Mouse (Mus musculus) liver, embryonic 11.5 days (tissue): ENCODE results near the gene Dnajb8. TPM values are rescaled to one million over a fixed set of nuclear protein-coding genes. Genes with fewer than 3 reads are reported as not detected.

Experiments used
- ATAC-seq: fragments of 200-750 bp; cut with Nextera tagmentation; replicated peaks from 2 replicates; pipeline ENCODE4 v1.8.0; 2017; ENCODE audit warnings: moderate number of reproducible peaks, mild to moderate bottlenecking, moderate TSS enrichment, moderate library complexity; ENCODE audit not compliant: low FRiP score
- DNase-seq: peaks from one replicate; pipeline ENCODE4 v3.0.0-alpha.2; 2017; ENCODE audit warnings: low spot score
- H3K27ac ChIP-seq: fragments of 300-500 bp; sonication (generic); 2 replicates; pipeline ENCODE4 v1.5.1; 2014; ENCODE audit warnings: mild to moderate bottlenecking, low read depth, low read length, control low read depth
- H3K27me3 ChIP-seq: fragments of 300-500 bp; sonication (generic); replicated peaks from 2 replicates; pipeline ENCODE4 v1.6.1; 2014; ENCODE audit warnings: low read length, mixed read lengths; ENCODE audit not compliant: control insufficient read depth, insufficient read depth
- H3K36me3 ChIP-seq: fragments of 300-500 bp; sonication (generic); 2 replicates; pipeline ENCODE4 v1.6.1; 2014; ENCODE audit warnings: mild to moderate bottlenecking, low read length, moderate library complexity, mixed read lengths; ENCODE audit not compliant: control insufficient read depth, insufficient read depth
- H3K4me1 ChIP-seq: fragments of 300-500 bp; sonication (generic); replicated peaks from 2 replicates; pipeline ENCODE4 v1.6.1; 2014; ENCODE audit warnings: low read length, mixed read lengths; ENCODE audit not compliant: control insufficient read depth, insufficient read depth
- H3K4me2 ChIP-seq: fragments of 300-500 bp; sonication (generic); 2 replicates; pipeline ENCODE4 v1.6.1; 2014; ENCODE audit warnings: mild to moderate bottlenecking, control low read depth, moderate library complexity
- H3K4me3 ChIP-seq: fragments of 300-500 bp; sonication (generic); 2 replicates; pipeline ENCODE4 v1.5.1; 2014; ENCODE audit warnings: low read depth, low read length, control low read depth
- H3K9ac ChIP-seq: fragments of 300-500 bp; sonication (generic); 2 replicates; pipeline ENCODE4 v1.6.1; 2014; ENCODE audit warnings: low read depth, low read length, control low read depth
- H3K9me3 ChIP-seq: fragments of 300-500 bp; sonication (generic); 2 replicates; pipeline ENCODE4 v1.6.1; 2016; ENCODE audit warnings: low read length, inconsistent platforms, mixed read lengths; ENCODE audit not compliant: control insufficient read depth
- WGBS: fragments of 180-500 bp; shearing (Covaris S2); extraction: QIAGEN DNeasy Blood & Tissue Kit; methylation state at CpG from one replicate; pipeline ENCODE4 v1.1.7; 2014; 5-methylcytosine and 5-hydroxymethylcytosine counted together
- polyA plus RNA-seq: library from polyadenylated mRNA; unstranded; fragments of >200 nt; fragmentation: Nextera tagmentation; extraction: Ambion mirVana; gene quantifications from 2 replicates; pipeline ENCODE4 v1.2.1, GENCODE M21; 2014

Gene Dnajb8
- polyA plus RNA-seq, 1 experiment from 2014 or later = not detected

DNA sequence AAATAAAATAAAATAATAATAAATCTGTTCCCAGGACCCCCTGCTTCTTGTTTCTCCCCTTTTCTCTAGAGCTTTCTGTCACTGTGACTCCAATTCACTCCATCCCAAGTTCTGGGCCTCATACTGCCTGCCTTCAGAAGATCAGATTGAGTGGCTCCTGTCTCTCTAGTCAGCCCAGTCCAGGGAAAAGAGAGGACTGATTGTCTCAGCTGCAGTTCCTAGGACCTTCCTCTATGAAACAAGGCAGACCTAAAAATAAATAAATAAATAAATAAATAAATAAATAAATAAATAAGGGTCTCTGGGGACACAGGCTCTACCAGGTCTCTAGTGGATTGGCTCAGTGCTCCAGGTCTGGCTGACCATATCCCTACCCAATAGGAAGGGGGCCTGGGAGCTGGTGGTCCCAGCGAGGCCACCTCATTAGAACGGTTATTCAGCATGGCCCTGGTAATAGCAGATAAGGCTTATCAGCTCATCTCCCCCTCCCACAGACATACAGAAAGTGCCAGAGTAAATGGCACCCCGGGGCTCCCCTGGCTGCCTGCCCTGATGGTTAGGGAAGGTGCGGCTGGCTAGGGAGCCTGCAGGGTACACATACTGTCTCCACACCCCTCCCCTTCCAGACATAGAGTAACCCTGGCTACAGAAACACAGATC is 30.5 kb upstream of the Dnajb8 start:
- Histone ChIP-seq H3K9me3 (no peaks in the 10 kb centered on the region), H3K9ac (no peak overlapping the region), H3K27ac (no peak overlapping the region), H3K4me3 (no peak overlapping the region), H3K4me1 (peaks cover 36% of the 10 kb centered on the region), H3K27me3 (peaks cover 87% of the 10 kb centered on the region), H3K4me2 (no peak overlapping the region), H3K36me3 (no peaks in the 10 kb centered on the region)
- DNase-seq (no peak), ATAC-seq (no peak)
- WGBS = 16% methylated on average over 4 of the region's 4 CpGs

DNA sequence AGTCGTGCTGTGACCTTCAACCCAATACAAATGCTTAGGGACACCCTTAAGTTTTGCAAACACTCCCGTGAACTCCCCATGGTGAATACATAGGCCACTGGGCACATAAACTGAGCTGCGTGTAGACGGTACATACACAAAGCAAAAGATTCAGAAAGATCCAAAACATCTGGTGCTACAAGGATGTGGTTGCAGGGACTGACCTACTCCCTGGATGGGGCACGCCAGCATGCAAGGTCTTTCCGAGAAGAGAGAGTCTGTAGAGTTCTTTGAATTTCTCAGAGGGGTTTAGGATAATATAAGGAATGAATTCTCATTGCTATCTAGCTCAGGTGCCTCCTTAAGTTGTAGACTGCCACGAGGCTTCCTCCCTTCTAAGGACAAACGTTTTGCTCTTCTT is 29.3 kb upstream of the Dnajb8 start:
- no peak for ATAC-seq

DNA sequence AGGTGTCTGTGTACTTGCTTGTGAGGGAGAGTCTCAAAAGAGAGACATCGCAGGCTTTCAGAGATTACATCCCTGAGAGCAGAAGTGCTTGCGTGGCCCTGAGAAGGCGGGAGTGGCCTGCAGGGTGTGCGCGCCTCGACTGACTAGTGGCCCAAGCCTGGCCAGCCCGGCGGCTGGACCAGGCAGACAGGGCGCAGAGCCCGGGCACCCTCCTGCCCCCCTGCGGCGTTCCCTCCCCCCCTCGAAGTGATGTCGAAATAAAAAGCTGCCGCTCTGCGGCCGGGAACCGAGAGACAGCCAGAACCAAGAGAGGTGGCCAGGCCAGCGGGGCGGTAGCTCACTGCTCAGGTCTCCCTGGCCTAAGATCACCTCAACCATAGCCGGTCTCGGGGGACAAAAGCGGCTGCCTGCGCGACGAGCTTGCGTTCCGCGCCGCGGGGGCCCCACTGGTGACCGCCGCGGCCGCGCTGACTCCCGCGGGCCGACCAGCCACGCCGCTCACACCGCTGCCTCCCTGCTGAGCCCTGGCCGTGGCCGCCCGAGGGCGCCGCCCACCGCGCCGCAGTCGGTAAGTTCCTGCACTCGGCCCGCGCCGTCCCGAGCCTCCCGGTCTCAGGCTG is 28.5 kb upstream of the Dnajb8 start, which contains the start of gene Gata2:
Gene Gata2 (plus strand): TSS at position 459 of the 620 bp plus-strand sequence.
- WGBS = 2% methylated on average over 55 of the region's 57 CpGs
- H3K36me3 ChIP-seq = no peaks in the 10 kb centered on the region
- no peaks in the 10 kb centered on the region for H3K9me3 ChIP-seq
- H3K4me2 ChIP-seq = peak within 1 kb of the TSS; percentile 80
- H3K4me1 ChIP-seq = peaks cover 51% of the 10 kb centered on the region
- H3K27ac ChIP-seq = no peak within 1 kb of the TSS
- peak within 1 kb of the TSS; percentile 49 for H3K4me3 ChIP-seq
- peaks cover 96% of the 10 kb centered on the region for H3K27me3 ChIP-seq
- ATAC-seq (no peak), DNase-seq (peak; percentile 58)
- H3K9ac ChIP-seq = peak within 1 kb of the TSS; percentile 17; the same call in 1 of the 2 replicates

More for the DNA sequence above, 29.3 kb upstream of the Dnajb8 start:
- H3K9ac ChIP-seq = no peak overlapping the region
- H3K4me3 ChIP-seq = no peak overlapping the region
- H3K9me3 ChIP-seq = no peaks in the 10 kb centered on the region
- no peak overlapping the region for H3K4me2 ChIP-seq
- no peak for DNase-seq
- no peaks in the 10 kb centered on the region for H3K36me3 ChIP-seq
- WGBS = 36% methylated on average over 8 of the region's 8 CpGs
- peaks cover 95% of the 10 kb centered on the region for H3K27me3 ChIP-seq
- peaks cover 44% of the 10 kb centered on the region for H3K4me1 ChIP-seq
- no peak overlapping the region for H3K27ac ChIP-seq

DNA sequence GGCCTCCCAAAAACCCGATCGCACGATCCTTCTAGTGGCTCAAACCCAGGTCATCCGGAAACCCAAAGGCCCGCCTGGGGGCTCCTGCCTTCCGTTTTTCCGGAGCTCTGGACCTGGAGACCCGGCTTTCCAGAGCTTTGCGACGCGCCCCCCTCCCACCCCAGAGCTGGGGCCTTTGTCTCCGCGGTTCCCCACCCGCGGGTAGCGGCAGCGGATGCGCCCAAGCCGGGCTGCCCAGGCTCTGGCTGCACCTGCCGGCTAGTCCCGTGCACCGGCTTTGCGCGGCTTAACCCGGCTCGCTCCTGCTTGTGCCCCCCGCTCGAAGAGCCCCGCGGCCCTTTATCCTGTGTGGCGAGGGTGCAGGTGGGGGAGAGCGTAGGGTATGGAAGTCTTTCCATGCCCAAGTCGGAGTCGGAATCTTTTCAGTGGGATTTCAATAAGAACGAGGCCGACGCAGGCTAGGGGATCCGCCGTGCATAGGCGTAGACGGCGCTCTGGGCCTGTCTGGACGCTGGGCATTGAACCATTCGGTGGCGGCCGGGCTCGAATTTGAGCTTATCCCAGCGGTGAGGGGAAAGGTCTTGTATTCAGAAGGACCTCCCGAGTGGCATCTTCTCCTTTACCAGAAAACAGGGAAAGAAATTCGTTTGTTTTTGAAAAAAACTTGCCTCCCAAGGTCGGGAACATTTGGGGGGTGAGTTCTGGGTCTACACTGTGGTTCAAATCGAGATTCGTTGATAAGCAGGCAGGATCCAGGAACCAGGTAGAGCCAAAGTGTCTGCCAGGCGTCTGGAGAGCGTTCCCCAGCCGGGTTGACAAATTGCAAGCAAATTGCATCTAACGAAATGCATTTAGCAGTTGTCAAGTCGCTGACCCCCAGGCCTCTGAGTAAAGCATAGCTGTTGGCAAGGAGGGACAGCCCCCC is 27.8 kb upstream of the Dnajb8 start:
- no peaks in the 10 kb centered on the region for H3K36me3 ChIP-seq
- ATAC-seq (no peak), DNase-seq (peak; percentile 58)
- H3K4me2 ChIP-seq = peak overlapping the region; percentile 80
- peak overlapping the region; percentile 17; the same call in 1 of the 2 replicates for H3K9ac ChIP-seq
- no peaks in the 10 kb centered on the region for H3K9me3 ChIP-seq
- 5% methylated on average over 58 of the region's 58 CpGs for whole genome bisulfite sequencing
- peaks cover 53% of the 10 kb centered on the region for H3K4me1 ChIP-seq
- peak overlapping the region; percentile 49 for H3K4me3 ChIP-seq
- H3K27me3 ChIP-seq = peaks cover 97% of the 10 kb centered on the region
- no peak overlapping the region for H3K27ac ChIP-seq

DNA sequence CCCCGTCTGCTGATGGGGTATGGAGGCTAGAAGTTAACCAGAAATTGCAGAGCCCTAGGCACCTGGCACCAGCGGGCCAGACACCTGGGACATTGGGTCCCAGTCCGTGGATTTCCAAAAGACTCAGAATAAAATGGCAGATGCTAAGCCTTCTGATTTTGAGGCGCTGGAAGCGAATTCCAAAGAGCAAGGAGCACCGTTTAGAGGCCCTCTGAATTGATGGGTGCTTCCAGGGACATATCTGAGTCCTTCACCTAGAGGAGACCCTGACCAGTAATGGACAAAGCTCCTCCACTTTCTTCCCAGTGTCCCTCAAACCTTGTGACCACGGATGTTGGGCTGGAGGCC is 27.1 kb upstream of the Dnajb8 start:
- Histone ChIP-seq H3K4me3 (no peak overlapping the region), H3K36me3 (no peaks in the 10 kb centered on the region), H3K4me2 (peak overlapping the region; percentile 80; the same call in 1 of the 2 replicates), H3K4me1 (peaks cover 54% of the 10 kb centered on the region), H3K9ac (no peak overlapping the region), H3K27me3 (peaks cover 100% of the 10 kb centered on the region), H3K9me3 (no peaks in the 10 kb centered on the region), H3K27ac (no peak overlapping the region)
- WGBS = 27% methylated on average over 7 of the region's 7 CpGs
- DNase-seq (no peak), ATAC-seq (no peak)

DNA sequence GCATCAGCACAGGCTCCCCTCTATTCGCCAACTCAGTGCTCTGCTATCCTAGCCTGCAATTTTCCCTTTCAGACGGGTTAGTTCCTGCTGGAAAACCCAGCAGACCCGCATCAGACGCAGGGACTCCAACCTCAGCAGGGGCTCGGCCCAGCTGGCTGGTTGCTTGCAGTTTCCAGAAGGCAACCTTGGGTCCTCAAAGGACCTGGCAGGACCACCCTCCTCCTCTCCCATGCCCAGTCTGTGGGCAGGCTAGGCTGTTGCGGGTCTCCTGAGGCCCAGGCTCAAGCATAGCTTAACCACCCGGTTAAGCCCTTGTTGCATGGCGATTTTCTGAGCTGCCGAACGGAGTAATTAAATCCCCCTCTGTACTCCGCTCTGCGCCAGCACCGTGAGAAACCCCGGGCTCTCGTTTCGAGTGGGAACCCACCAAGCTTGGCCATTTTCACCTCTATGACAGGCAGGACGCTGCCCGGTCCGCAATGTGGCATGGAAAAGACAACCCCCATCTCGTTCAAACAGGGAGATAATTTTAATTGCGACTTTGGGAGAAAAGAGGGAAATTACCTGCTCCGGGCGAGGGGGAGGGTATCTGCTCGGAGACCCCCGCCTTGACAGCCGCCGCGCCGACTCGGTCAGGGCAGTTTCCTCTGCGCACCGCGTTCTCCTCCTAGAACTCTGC is 25.9 kb upstream of the Dnajb8 start:
- Histone ChIP-seq H3K9ac (no peak overlapping the region; the same call in 1 of the 2 replicates), H3K4me1 (peaks cover 51% of the 10 kb centered on the region), H3K9me3 (no peaks in the 10 kb centered on the region), H3K27ac (no peak overlapping the region; the same call in 1 of the 2 replicates), H3K4me3 (peak overlapping the region; percentile 53), H3K36me3 (no peaks in the 10 kb centered on the region), H3K4me2 (peak overlapping the region; percentile 90), H3K27me3 (peaks cover 100% of the 10 kb centered on the region)
- ATAC-seq (no peak), DNase-seq (peak; percentile 49)
- WGBS = 10% methylated on average over 33 of the region's 33 CpGs

DNA sequence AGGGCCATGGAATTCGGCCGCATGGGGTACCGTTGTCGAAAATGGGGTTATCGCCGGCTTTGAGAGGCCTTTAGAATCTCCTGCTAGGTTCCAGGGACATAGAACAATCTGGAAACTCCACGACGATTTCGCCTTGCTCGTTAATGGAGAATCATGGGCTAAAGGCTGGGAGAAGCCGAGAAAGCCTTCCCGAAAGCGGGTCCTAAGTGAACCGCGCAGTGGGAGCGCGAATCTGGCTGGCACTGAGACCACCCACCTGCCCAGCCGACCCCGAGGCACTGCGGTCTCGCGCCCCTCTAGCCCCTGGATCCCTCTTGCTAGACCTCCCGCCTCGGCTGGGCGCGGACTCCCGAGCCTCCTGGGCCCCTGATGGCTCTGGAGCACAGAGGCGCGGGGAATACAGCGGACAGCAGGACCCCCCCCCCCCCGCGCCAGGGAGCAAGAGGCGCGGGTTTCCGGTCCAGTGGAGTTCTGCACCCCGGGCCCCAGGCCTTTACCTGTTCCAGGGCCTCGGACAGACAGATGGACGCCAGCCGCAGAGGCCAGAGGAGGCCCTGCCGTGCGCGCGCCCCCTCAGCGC is 25.2 kb upstream of the Dnajb8 start:
- Histone ChIP-seq H3K27ac (no peak overlapping the region; the same call in 1 of the 2 replicates), H3K36me3 (no peaks in the 10 kb centered on the region), H3K4me3 (peak overlapping the region; percentile 53), H3K4me2 (peak overlapping the region; percentile 90), H3K27me3 (peaks cover 100% of the 10 kb centered on the region), H3K9ac (no peak overlapping the region; the same call in 1 of the 2 replicates), H3K9me3 (no peaks in the 10 kb centered on the region), H3K4me1 (peaks cover 46% of the 10 kb centered on the region)
- ATAC-seq (no peak), DNase-seq (peak; percentile 65)
- WGBS = under 1% methylated on average over 39 of the region's 44 CpGs
